Mouse (Mus musculus): ENCODE data around the gene Fam102a. TPM values are rescaled to one million over a fixed set of nuclear protein-coding genes. Genes with fewer than 3 reads are reported as not detected.
A peak's percentile ranks its signal among the peaks of the same experiment; 100 is the strongest.

Gene Fam102a
- polyA plus RNA-seq, 1 experiment from 2014 or later = 12.3 TPM

GRCm38 (mm10) chr2:32537360-32537905 lies 2.3 kb downstream of the Fam102a start:
- H3K4me3 ChIP-seq = peak overlapping the region; percentile 80
- peak overlapping the region; percentile 96 for H3K27ac ChIP-seq (replicated peaks)
- H3K36me3 ChIP-seq (replicated peaks) = 0 out of 2 replicates have a peak, but pooled peaks cover 4% of the 10 kb centered on the region
- DNase-seq (ENCODE audit: low spot score) = no peak
- H3K9me3 ChIP-seq = no peaks in the 10 kb centered on the region
- H3K4me1 ChIP-seq = peaks cover 81% of the 10 kb centered on the region
- 8% methylated on average over 9 of the region's 9 CpGs for WGBS
- H3K27me3 ChIP-seq (replicated peaks; ENCODE audit: low read depth, poor library complexity, severe bottlenecking) = no peaks in the 10 kb centered on the region

GRCm38 (mm10) chr2:32537941-32538340 lies 2.8 kb downstream of the Fam102a start:
- no peaks in the 10 kb centered on the region for H3K9me3 ChIP-seq
- 80% methylated on average over 5 of the region's 5 CpGs for WGBS

GRCm38 (mm10) chr2:32538461-32538860 lies 3.3 kb downstream of the Fam102a start:
- Histone ChIP-seq H3K27me3 (replicated peaks; ENCODE audit: low read depth, poor library complexity, severe bottlenecking) (no peaks in the 10 kb centered on the region), H3K4me3 (peak overlapping the region; percentile 80), H3K4me1 (peaks cover 75% of the 10 kb centered on the region), H3K36me3 (replicated peaks) (peaks cover 10% of the 10 kb centered on the region), H3K9me3 (no peaks in the 10 kb centered on the region), H3K27ac (replicated peaks) (no peak overlapping the region)
- WGBS = 73% methylated on average over 4 of the region's 4 CpGs
- DNase-seq (ENCODE audit: low spot score) = no peak

More at GRCm38 (mm10) chr2:32537941-32538340, 2.8 kb downstream of the Fam102a start:
- Histone ChIP-seq H3K27me3 (replicated peaks; ENCODE audit: low read depth, poor library complexity, severe bottlenecking) (no peaks in the 10 kb centered on the region), H3K4me3 (peak overlapping the region; percentile 80), H3K36me3 (replicated peaks) (peaks cover 5% of the 10 kb centered on the region), H3K4me1 (peaks cover 81% of the 10 kb centered on the region), H3K27ac (replicated peaks) (peak overlapping the region; percentile 96)
- DNase-seq (ENCODE audit: low spot score) = no peak

- DNase-seq (ENCODE audit: low spot score) = no peak
- 77% methylated on average over 14 of the region's 14 CpGs for WGBS
- H3K4me1 ChIP-seq = peaks cover 65% of the 10 kb centered on the region
- no peaks in the 10 kb centered on the region for H3K9me3 ChIP-seq
- no peaks in the 10 kb centered on the region for H3K27me3 ChIP-seq (replicated peaks; ENCODE audit: low read depth, poor library complexity, severe bottlenecking)
- peak overlapping the region; percentile 52 for H3K27ac ChIP-seq (replicated peaks)
- peaks cover 19% of the 10 kb centered on the region for H3K36me3 ChIP-seq (replicated peaks)
- peak overlapping the region; percentile 80 for H3K4me3 ChIP-seq
These were observed 4.4 kb downstream of the Fam102a start for GRCm38 (mm10) chr2:32539452-32539981.

- WGBS = 92% methylated on average over 2 of the region's 2 CpGs
- Histone ChIP-seq H3K9me3 (no peaks in the 10 kb centered on the region), H3K27me3 (replicated peaks; ENCODE audit: low read depth, poor library complexity, severe bottlenecking) (no peaks in the 10 kb centered on the region), H3K4me1 (peaks cover 50% of the 10 kb centered on the region), H3K4me3 (no peak overlapping the region), H3K27ac (replicated peaks) (no peak overlapping the region), H3K36me3 (replicated peaks) (peaks cover 35% of the 10 kb centered on the region)
- DNase-seq (ENCODE audit: low spot score) = no peak
These were observed 6.3 kb downstream of the Fam102a start for GRCm38 (mm10) chr2:32541333-32541908.

- Histone ChIP-seq H3K27ac (replicated peaks) (no peak overlapping the region), H3K4me1 (peaks cover 46% of the 10 kb centered on the region), H3K27me3 (replicated peaks; ENCODE audit: low read depth, poor library complexity, severe bottlenecking) (no peaks in the 10 kb centered on the region), H3K4me3 (no peak overlapping the region), H3K36me3 (replicated peaks) (peaks cover 41% of the 10 kb centered on the region), H3K9me3 (no peaks in the 10 kb centered on the region)
- WGBS = 92% methylated on average over 4 of the region's 4 CpGs
- DNase-seq (ENCODE audit: low spot score) = no peak
These were observed 6.9 kb downstream of the Fam102a start for GRCm38 (mm10) chr2:32541986-32542573.

GRCm38 (mm10) chr2:32543031-32543449 lies 7.9 kb downstream of the Fam102a start:
- Histone ChIP-seq H3K36me3 (replicated peaks) (peaks cover 51% of the 10 kb centered on the region), H3K27ac (replicated peaks) (no peak overlapping the region), H3K27me3 (replicated peaks; ENCODE audit: low read depth, poor library complexity, severe bottlenecking) (no peaks in the 10 kb centered on the region), H3K4me1 (peaks cover 45% of the 10 kb centered on the region), H3K4me3 (no peak overlapping the region), H3K9me3 (no peaks in the 10 kb centered on the region)
- 96% methylated on average over 3 of the region's 3 CpGs for WGBS
- DNase-seq (ENCODE audit: low spot score) = no peak

GRCm38 (mm10) chr2:32546951-32547350 lies 11.8 kb downstream of the Fam102a start:
- no peaks in the 10 kb centered on the region for H3K9me3 ChIP-seq
- no peak overlapping the region for H3K27ac ChIP-seq (replicated peaks)
- 86% methylated on average over 1 of the region's 1 CpGs for WGBS
- H3K36me3 ChIP-seq (replicated peaks) = peaks cover 77% of the 10 kb centered on the region
- no peak overlapping the region for H3K4me3 ChIP-seq
- peaks cover 50% of the 10 kb centered on the region for H3K4me1 ChIP-seq
- DNase-seq (ENCODE audit: low spot score) = no peak
- H3K27me3 ChIP-seq (replicated peaks; ENCODE audit: low read depth, poor library complexity, severe bottlenecking) = no peaks in the 10 kb centered on the region

- WGBS = 85% methylated on average over 5 of the region's 5 CpGs
- H3K36me3 ChIP-seq (replicated peaks) = peaks cover 77% of the 10 kb centered on the region
- no peaks in the 10 kb centered on the region for H3K9me3 ChIP-seq
- H3K27ac ChIP-seq (replicated peaks) = no peak overlapping the region
- no peaks in the 10 kb centered on the region for H3K27me3 ChIP-seq (replicated peaks; ENCODE audit: low read depth, poor library complexity, severe bottlenecking)
- H3K4me1 ChIP-seq = peaks cover 48% of the 10 kb centered on the region
- no peak overlapping the region for H3K4me3 ChIP-seq
- DNase-seq (ENCODE audit: low spot score) = no peak
These were observed 12.2 kb downstream of the Fam102a start for GRCm38 (mm10) chr2:32547380-32547779.

GRCm38 (mm10) chr2:32547964-32548739 lies 13.0 kb downstream of the Fam102a start:
- no peak for DNase-seq (ENCODE audit: low spot score)
- Histone ChIP-seq H3K27me3 (replicated peaks; ENCODE audit: low read depth, poor library complexity, severe bottlenecking) (no peaks in the 10 kb centered on the region), H3K36me3 (replicated peaks) (peaks cover 74% of the 10 kb centered on the region), H3K27ac (replicated peaks) (no peak overlapping the region), H3K4me1 (peaks cover 46% of the 10 kb centered on the region), H3K9me3 (no peaks in the 10 kb centered on the region), H3K4me3 (no peak overlapping the region)
- 94% methylated on average over 7 of the region's 7 CpGs for WGBS

GRCm38 (mm10) chr2:32549171-32549570 lies 14.0 kb downstream of the Fam102a start:
- Histone ChIP-seq H3K36me3 (replicated peaks) (peaks cover 68% of the 10 kb centered on the region), H3K27ac (replicated peaks) (peak overlapping the region; percentile 71), H3K4me3 (no peak overlapping the region)

GRCm38 (mm10) chr2:32549764-32550163 lies 14.6 kb downstream of the Fam102a start:
- no peaks in the 10 kb centered on the region for H3K9me3 ChIP-seq
- DNase-seq (ENCODE audit: low spot score) = peak; percentile 56
- WGBS = 43% methylated on average over 6 of the region's 6 CpGs
- H3K27ac ChIP-seq (replicated peaks) = peak overlapping the region; percentile 71
- no peaks in the 10 kb centered on the region for H3K27me3 ChIP-seq (replicated peaks; ENCODE audit: low read depth, poor library complexity, severe bottlenecking)
- H3K4me1 ChIP-seq = peaks cover 46% of the 10 kb centered on the region
- H3K36me3 ChIP-seq (replicated peaks) = peaks cover 66% of the 10 kb centered on the region
- H3K4me3 ChIP-seq = no peak overlapping the region

More at GRCm38 (mm10) chr2:32549171-32549570, 14.0 kb downstream of the Fam102a start:
- Histone ChIP-seq H3K9me3 (no peaks in the 10 kb centered on the region), H3K4me1 (peaks cover 46% of the 10 kb centered on the region), H3K27me3 (replicated peaks; ENCODE audit: low read depth, poor library complexity, severe bottlenecking) (no peaks in the 10 kb centered on the region)
- no peak for DNase-seq (ENCODE audit: low spot score)
- 81% methylated on average over 9 of the region's 9 CpGs for WGBS

All from embryonic facial prominence, embryonic 10.5 days (tissue).